Mouse (Mus musculus): ENCODE measurements around the gene Prpf8.

GRCm38 (mm10) chr11:75462253-75462783 is 24.3 kb upstream of the Prpf8 start:
- TF ChIP-seq FLI1 (IDR thresholded peaks at IDR 0.05; ENCODE audit: low read length) (no peak), GATA1 (IDR thresholded peaks at IDR 0.05; ENCODE audit: borderline replicate concordance, low read length) (no peak)
